Mouse (Mus musculus): Measurements from ENCODE around the gene B230217C12Rik.

- TF ChIP-seq CTCF (IDR thresholded peaks at IDR 0.05; ENCODE audit: insufficient read depth, low read depth, low read length): no peak
- TF ChIP-seq POLR2A (IDR thresholded peaks at IDR 0.05; ENCODE audit: insufficient read depth, low read depth, low read length): no peak
Observed at GRCm38 (mm10) chr11:97821401-97822064, 19.0 kb upstream of the B230217C12Rik start.

Data from olfactory bulb, adult 2 months (tissue).